Mouse (Mus musculus): ENCODE results near the gene Prph2. TPM values are rescaled to one million over a fixed set of nuclear protein-coding genes. Genes with fewer than 3 reads are reported as not detected.

Gene Prph2
- polyA plus RNA-seq, 1 experiment from 2014 or later: not detected

DNA sequence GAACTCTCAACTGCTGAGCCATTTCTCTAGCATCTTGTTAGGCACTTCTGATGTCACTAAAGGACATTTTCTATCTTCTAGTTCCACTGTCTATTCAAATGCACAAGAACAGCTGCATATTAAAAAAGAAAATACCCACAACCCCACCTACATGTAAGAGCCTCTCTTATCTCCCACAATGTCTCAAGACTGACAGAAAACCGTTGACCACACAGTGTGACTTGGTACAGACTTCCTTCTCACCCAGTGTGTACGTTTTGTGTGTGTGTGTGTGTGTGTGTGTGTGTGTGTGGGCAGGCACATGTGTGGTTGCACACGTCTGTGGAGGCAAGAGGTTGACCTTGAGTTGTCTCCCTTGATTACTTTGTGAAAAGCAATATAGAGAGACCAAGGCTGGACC lies 51.9 kb downstream of the Prph2 start:
- in situ Hi-C loops (cut with MboI; ENCODE audit: low pct_unique_long_range_greater_than_20kb): no loop called here
- DNase-seq (ENCODE audit: low read depth, low spot score) (no peak), ATAC-seq (no peak)
- H3K27me3 ChIP-seq: no peaks in the 10 kb centered on the region
- ChIA-PET CTCF (interaction anchor here (1.0 kb wide), 1 partner anchor 13 kb away, joined by 3 read pairs; no protein-coding TSS in a partner anchor), POLR2A (no interaction called here)
- TF ChIP-seq CTCF (IDR thresholded peaks at IDR 0.05): no peak

DNA sequence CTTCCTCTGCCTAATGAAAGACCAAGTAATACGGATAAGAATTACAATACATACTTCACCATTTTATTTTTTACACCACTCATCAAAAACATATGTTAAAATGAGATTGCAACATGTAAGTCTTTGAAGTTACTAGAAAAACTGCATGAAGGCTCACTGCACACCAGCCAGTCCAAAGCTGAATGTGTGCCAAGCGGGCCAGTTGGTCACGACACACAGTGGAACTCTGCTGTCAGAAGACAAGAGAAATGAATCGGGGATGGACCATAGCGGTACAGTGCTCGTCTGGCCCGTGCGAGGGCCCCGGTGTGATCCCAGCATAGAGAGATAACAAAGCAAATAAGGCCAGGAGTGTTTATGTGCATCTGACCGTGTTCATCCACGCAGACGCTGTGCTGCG lies 52.9 kb downstream of the Prph2 start:
- H3K27me3 ChIP-seq: no peaks in the 10 kb centered on the region
- ChIA-PET CTCF (interaction anchor here (1.5 kb wide), 1 partner anchor 71 kb away, joined by 3 read pairs; no protein-coding TSS in a partner anchor), POLR2A (no interaction called here)
- ATAC-seq (no peak), DNase-seq (ENCODE audit: low read depth, low spot score) (no peak)
- TF ChIP-seq CTCF (IDR thresholded peaks at IDR 0.05): no peak
- in situ Hi-C loops (cut with MboI; ENCODE audit: low pct_unique_long_range_greater_than_20kb): no loop called here

DNA sequence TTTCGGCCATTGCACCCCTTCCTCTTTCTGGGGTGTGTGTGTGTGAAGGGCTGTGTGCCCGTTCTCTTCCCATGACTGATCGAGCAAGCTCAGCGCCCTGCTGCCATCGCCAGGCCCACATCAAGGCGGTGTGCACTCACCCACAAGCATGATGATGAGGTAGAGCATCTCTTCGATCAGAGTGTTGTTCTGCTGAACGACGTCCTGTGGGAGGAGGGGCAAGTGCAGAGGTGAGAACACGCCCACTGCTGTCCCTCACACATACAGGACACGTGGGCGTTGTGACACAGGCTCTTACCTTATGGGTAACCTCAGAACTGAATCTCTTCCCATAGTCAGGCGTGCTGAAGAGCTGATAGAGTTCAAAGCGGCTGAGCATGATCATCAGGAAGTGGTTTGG lies 56.6 kb downstream of the Prph2 start:
- ATAC-seq (no peak), DNase-seq (ENCODE audit: low read depth, low spot score) (no peak)
- no peak for TF ChIP-seq CTCF (IDR thresholded peaks at IDR 0.05)
- H3K27me3 ChIP-seq: no peaks in the 10 kb centered on the region
- ChIA-PET POLR2A (no interaction called here), CTCF (interaction anchor here (3.4 kb wide), 1 partner anchor 8 kb away, joined by 12 read pairs; no protein-coding TSS in a partner anchor)
- in situ Hi-C loops (cut with MboI; ENCODE audit: low pct_unique_long_range_greater_than_20kb): no loop called here

DNA sequence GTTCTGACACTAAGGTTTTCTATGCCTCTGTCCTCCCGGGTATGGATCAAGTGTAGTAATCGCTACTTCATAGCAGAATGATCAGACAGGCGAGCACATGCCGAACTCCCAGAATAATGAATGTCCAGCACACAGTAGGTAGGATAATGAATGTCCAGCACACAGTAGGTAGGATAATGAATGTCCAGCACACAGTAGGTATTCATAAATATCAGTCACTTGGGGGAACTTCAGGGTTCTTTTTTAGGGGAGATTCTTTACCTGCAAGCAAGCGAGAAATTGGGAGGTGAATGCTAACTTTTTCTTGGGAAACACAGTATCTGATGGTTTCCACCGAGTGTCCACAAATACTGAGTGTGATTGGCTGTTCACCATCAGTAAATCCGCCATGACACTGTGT lies 62.3 kb downstream of the Prph2 start:
- no peaks in the 10 kb centered on the region for H3K27me3 ChIP-seq
- ATAC-seq: no peak
- POLR2A ChIA-PET: no interaction called here
- DNase-seq (ENCODE audit: low read depth, low spot score): no peak
- CTCF ChIA-PET: interaction anchor here (1.2 to 1.8 kb wide), 2 partner anchors 20 to 39 kb away, joined by 4 read pairs; no protein-coding TSS in a partner anchor
- in situ Hi-C loops (cut with MboI; ENCODE audit: low pct_unique_long_range_greater_than_20kb): no loop called here
- no peak for TF ChIP-seq CTCF (IDR thresholded peaks at IDR 0.05)

Other genes starting within 250 kb of the Prph2 start
- 46.4 TPM for gene Rrp36, start 236.1 kb upstream of the Prph2 start, polyA plus RNA-seq (2021)
- 150 TPM for gene Mea1, start 231.7 kb upstream of the Prph2 start, polyA plus RNA-seq (2021)
- gene Klhdc3, start 229.5 kb upstream of the Prph2 start, polyA plus RNA-seq (2021): 61.4 TPM
- gene Ppp2r5d, start 205.3 kb upstream of the Prph2 start, polyA plus RNA-seq (2021): 87.8 TPM
- gene Pex6, start 199.0 kb upstream of the Prph2 start, polyA plus RNA-seq (2021): 39.9 TPM
- 0.21 TPM for gene Gnmt, start 181.3 kb upstream of the Prph2 start, polyA plus RNA-seq (2021)
- gene Cnpy3, start 158.2 kb upstream of the Prph2 start, polyA plus RNA-seq (2021): 110 TPM
- gene Ptcra, start 146.7 kb upstream of the Prph2 start, polyA plus RNA-seq (2021): 0.12 TPM
- gene 2310039H08Rik, start 137.8 kb upstream of the Prph2 start, polyA plus RNA-seq (2021): 24.4 TPM
- 119 TPM for gene Rpl7l1, start 127.8 kb upstream of the Prph2 start, polyA plus RNA-seq (2021)
- gene Bicral, start 52.0 kb upstream of the Prph2 start, polyA plus RNA-seq (2021): 16.4 TPM
- gene Tbcc, start 19.8 kb upstream of the Prph2 start, polyA plus RNA-seq (2021): 36.4 TPM
- gene Ubr2, start 100.1 kb downstream of the Prph2 start, polyA plus RNA-seq (2021): 60.9 TPM